Mouse (Mus musculus) megakaryocyte, embryonic 14.5 days (primary cell): Measurements from ENCODE around the gene Mst1. TPM values are rescaled to one million over a fixed set of nuclear protein-coding genes. Genes with fewer than 3 reads are reported as not detected.

Experiments used
- H3K27me3 ChIP-seq: replicated peaks from 2 replicates; pipeline ENCODE3; 2012; ENCODE audit warnings: inconsistent platforms
- H3K36me3 ChIP-seq: replicated peaks from 2 replicates; pipeline ENCODE3; 2012; ENCODE audit warnings: low read length, inconsistent platforms, mixed read lengths
- H3K4me1 ChIP-seq: 2 replicates; pipeline ENCODE4 v1.6.1; 2012; ENCODE audit warnings: inconsistent platforms
- H3K4me3 ChIP-seq: replicated peaks from 2 replicates; pipeline ENCODE3; 2012; ENCODE audit warnings: moderate library complexity, mild to moderate bottlenecking, inconsistent platforms
- H3K9me3 ChIP-seq: 2 replicates; pipeline ENCODE4 v1.6.1; 2012; ENCODE audit warnings: inconsistent platforms
- FLI1 ChIP-seq: IDR thresholded peaks from 2 replicates; pipeline ENCODE4 v1.6.1; 2012; ENCODE audit warnings: low read length, inconsistent platforms, mixed read lengths
- GATA1 ChIP-seq: IDR thresholded peaks from 3 replicates; pipeline ENCODE4 v1.6.1; 2012; ENCODE audit warnings: mixed read lengths, low read length, inconsistent platforms, borderline replicate concordance
- polyA plus RNA-seq: library from polyadenylated mRNA; stranded (reverse); fragments of >175 nt; gene quantifications from 2 replicates; pipeline ENCODE4 v1.2.3, GENCODE M21; 2012; ENCODE audit warnings: low replicate concordance; ENCODE audit not compliant: insufficient read depth

Mst1 gene
- polyA plus RNA-seq, 1 experiment, result 0.17 TPM

- no peaks in the 10 kb centered on the region for H3K9me3 ChIP-seq
- H3K4me3 ChIP-seq, result no peak overlapping the region
- no peaks in the 10 kb centered on the region for H3K36me3 ChIP-seq
- peaks cover 70% of the 10 kb centered on the region for H3K27me3 ChIP-seq
- peaks cover 37% of the 10 kb centered on the region for H3K4me1 ChIP-seq
- TF ChIP-seq FLI1 (no peak), GATA1 (no peak)
Observed at GRCm38 (mm10) chr9:108125731-108126130, 45.5 kb downstream of the Mst1 start.

GRCm38 (mm10) chr9:108126436-108127180 is 46.4 kb downstream of the Mst1 start:
- H3K4me1 ChIP-seq, result peaks cover 28% of the 10 kb centered on the region
- no peak for TF ChIP-seq FLI1
- no peak for TF ChIP-seq GATA1

GRCm38 (mm10) chr9:108128248-108128647 is 48.0 kb downstream of the Mst1 start:
- H3K27me3 ChIP-seq, result peaks cover 65% of the 10 kb centered on the region

More at GRCm38 (mm10) chr9:108126436-108127180, 46.4 kb downstream of the Mst1 start:
- Histone ChIP-seq H3K36me3 (no peaks in the 10 kb centered on the region), H3K9me3 (no peaks in the 10 kb centered on the region), H3K4me3 (no peak overlapping the region), H3K27me3 (peaks cover 66% of the 10 kb centered on the region)

GRCm38 (mm10) chr9:108129042-108129948 is 49.1 kb downstream of the Mst1 start:
- H3K4me1 ChIP-seq, result peaks cover 18% of the 10 kb centered on the region; the same call in 1 of the 2 replicates
- no peaks in the 10 kb centered on the region for H3K36me3 ChIP-seq
- no peaks in the 10 kb centered on the region for H3K9me3 ChIP-seq
- H3K27me3 ChIP-seq, result peaks cover 67% of the 10 kb centered on the region
- no peak overlapping the region for H3K4me3 ChIP-seq
- TF ChIP-seq GATA1, result no peak
- TF ChIP-seq FLI1, result no peak

More at GRCm38 (mm10) chr9:108128248-108128647, 48.0 kb downstream of the Mst1 start:
- TF ChIP-seq FLI1 (no peak), GATA1 (no peak)
- peaks cover 27% of the 10 kb centered on the region for H3K4me1 ChIP-seq
- H3K36me3 ChIP-seq, result no peaks in the 10 kb centered on the region
- H3K4me3 ChIP-seq, result no peak overlapping the region
- H3K9me3 ChIP-seq, result no peaks in the 10 kb centered on the region

- no peak for TF ChIP-seq GATA1
- H3K36me3 ChIP-seq, result no peaks in the 10 kb centered on the region
- peaks cover 50% of the 10 kb centered on the region for H3K27me3 ChIP-seq
- peaks cover 14% of the 10 kb centered on the region; the same call in 1 of the 2 replicates for H3K4me1 ChIP-seq
- H3K9me3 ChIP-seq, result no peaks in the 10 kb centered on the region
- H3K4me3 ChIP-seq, result no peak overlapping the region
Observed at GRCm38 (mm10) chr9:108131502-108131901, 51.3 kb downstream of the Mst1 start.

- H3K27me3 ChIP-seq, result peaks cover 53% of the 10 kb centered on the region
- TF ChIP-seq FLI1, result no peak
- no peak for TF ChIP-seq GATA1
- no peak overlapping the region for H3K4me3 ChIP-seq
- no peaks in the 10 kb centered on the region for H3K9me3 ChIP-seq
- no peaks in the 10 kb centered on the region for H3K36me3 ChIP-seq
- peaks cover 21% of the 10 kb centered on the region for H3K4me1 ChIP-seq
Observed at GRCm38 (mm10) chr9:108132373-108132772, 52.1 kb downstream of the Mst1 start.

GRCm38 (mm10) chr9:108133478-108133877 is 53.2 kb downstream of the Mst1 start:
- no peak for TF ChIP-seq FLI1
- peaks cover 21% of the 10 kb centered on the region for H3K4me1 ChIP-seq
- H3K9me3 ChIP-seq, result no peaks in the 10 kb centered on the region
- H3K36me3 ChIP-seq, result no peaks in the 10 kb centered on the region
- peaks cover 51% of the 10 kb centered on the region for H3K27me3 ChIP-seq
- H3K4me3 ChIP-seq, result no peak overlapping the region

Other genes with a start within 250 kb of the Mst1 start
- gene Rbm6, start 207.2 kb upstream of the Mst1 start, polyA plus RNA-seq, result 12.7 and 14.7 TPM in 2 replicates
- gene Mon1a, start 192.3 kb upstream of the Mst1 start, polyA plus RNA-seq, result 19.6 and 23.6 TPM in 2 replicates
- gene Mst1r, start 173.6 kb upstream of the Mst1 start, polyA plus RNA-seq, result 0.23 TPM in 1 of 2 replicates, not detected in the other
- gene Actl11, start 152.0 kb upstream of the Mst1 start, polyA plus RNA-seq, result not detected in 2 replicates
- gene Camkv, start 144.8 kb upstream of the Mst1 start, polyA plus RNA-seq, result not detected in 2 replicates
- 1.0 and 1.2 TPM in 2 replicates for gene Traip, start 130.3 kb upstream of the Mst1 start, polyA plus RNA-seq
- gene Uba7, start 104.9 kb upstream of the Mst1 start, polyA plus RNA-seq, result 78.9 and 91.5 TPM in 2 replicates
- 2.7 TPM in 1 of 2 replicates, not detected in the other for gene Gm20661, start 97.4 kb upstream of the Mst1 start, polyA plus RNA-seq
- gene Inka1, start 94.6 kb upstream of the Mst1 start, polyA plus RNA-seq, result 270 and 880 TPM in 2 replicates
- 9.9 and 23.4 TPM in 2 replicates for gene Cdhr4, start 87.9 kb upstream of the Mst1 start, polyA plus RNA-seq
- gene Gm20662, start 84.1 kb upstream of the Mst1 start, polyA plus RNA-seq, result 3.2 and 5.8 TPM in 2 replicates
- gene Ip6k1, start 77.9 kb upstream of the Mst1 start, polyA plus RNA-seq, result 26.3 and 26.7 TPM in 2 replicates
- gene Gmppb, start 31.2 kb upstream of the Mst1 start, polyA plus RNA-seq, result 2.6 and 30.7 TPM in 2 replicates
- 0.65 and 1.0 TPM in 2 replicates for gene Amigo3, start 27.3 kb upstream of the Mst1 start, polyA plus RNA-seq
- gene Rnf123, start 2.9 kb downstream of the Mst1 start, polyA plus RNA-seq, result 51.9 and 73.7 TPM in 2 replicates
- gene Apeh, start 14.2 kb downstream of the Mst1 start, polyA plus RNA-seq, result 13.0 and 26.5 TPM in 2 replicates
- gene Bsn, start 109.9 kb downstream of the Mst1 start, polyA plus RNA-seq, result 0.26 and 0.83 TPM in 2 replicates
- 10.0 and 15.2 TPM in 2 replicates for gene Dag1, start 183.5 kb downstream of the Mst1 start, polyA plus RNA-seq
- gene Nicn1, start 210.0 kb downstream of the Mst1 start, polyA plus RNA-seq, result not detected in 2 replicates
- gene Amt, start 216.4 kb downstream of the Mst1 start, polyA plus RNA-seq, result 1.9 TPM in 1 of 2 replicates, not detected in the other
- gene Rhoa, start 225.7 kb downstream of the Mst1 start, polyA plus RNA-seq, result 83.3 and 92.2 TPM in 2 replicates
- 5.1 and 6.8 TPM in 2 replicates for gene Tcta, start 225.7 kb downstream of the Mst1 start, polyA plus RNA-seq